In the genomic region with DNA sequence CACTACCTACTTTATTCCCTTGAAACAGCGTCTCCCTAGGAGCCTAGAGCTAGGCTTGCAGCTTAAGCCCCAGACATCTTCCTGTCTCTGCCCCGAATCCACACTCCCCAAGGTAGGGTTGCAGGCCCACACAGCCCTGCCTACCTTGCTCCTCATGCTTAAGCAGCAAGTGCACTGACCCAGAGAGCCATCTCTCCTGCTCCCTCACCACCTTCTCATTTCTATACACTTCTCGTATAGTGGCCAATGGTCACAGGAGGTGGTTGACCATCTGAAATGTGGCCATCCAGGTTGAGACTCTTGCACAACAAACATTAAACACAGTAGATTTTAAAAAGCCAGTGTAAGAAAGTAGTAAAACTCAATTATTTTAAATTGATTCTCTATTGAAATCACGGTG, we compare ENCODE assay signal across 21 mouse cellular contexts.
DNase-seq lines count a peak whose midpoint lies in the region; ATAC-seq lines count a peak whose summit lies in the region.
"Had no signal": no experiment of that assay in that cellular context is flagged by ENCODE, and none has a peak within 500 bp of the region (broad histone marks: within the 10 kb centered on the region; RNA-seq: fewer than 3 reads in every experiment).

No protein-coding gene starts in this region.

- H3K4me1 ChIP-seq in heart, embryonic 11.5 days (ENCODE audit: control insufficient read depth, insufficient read depth, low read length): 0 out of 2 replicates have a peak, but pooled peaks cover 3% of the 10 kb centered on the region
- no peaks in the 10 kb centered on the region for H3K4me1 ChIP-seq in midbrain, embryonic 11.5 days (ENCODE audit: control insufficient read depth, insufficient read depth, low read length)
- no peaks in the 10 kb centered on the region for H3K4me1 ChIP-seq in midbrain, embryonic 13.5 days (replicated peaks)
- H3K4me1 ChIP-seq in neural tube, embryonic 15.5 days: no peaks in the 10 kb centered on the region

- 78% methylated on average over 4 of the region's 4 CpGs for WGBS in heart, embryonic 11.5 days (ENCODE audit: insufficient replicate concordance)
- WGBS in midbrain, embryonic 11.5 days: 87% methylated on average over 4 of the region's 4 CpGs
- 92% methylated on average over 4 of the region's 4 CpGs for WGBS in midbrain, embryonic 13.5 days
- 95% methylated on average over 4 of the region's 4 CpGs for WGBS in neural tube, embryonic 15.5 days

- ATAC-seq in heart, embryonic 11.5 days (replicated peaks; ENCODE audit: insufficient number of reproducible peaks, low FRiP score, low TSS enrichment): no peak
- no peak for ATAC-seq in midbrain, embryonic 11.5 days (ENCODE audit: low FRiP score)
- ATAC-seq in midbrain, embryonic 13.5 days: no peak
- no peak for ATAC-seq in neural tube, embryonic 15.5 days (ENCODE audit: low FRiP score)
- ATAC-seq: activated CD4-positive, CD25-positive, alpha-beta regulatory T cell, adult 4 months; CD4-positive, CD25-positive, alpha-beta regulatory T cell, adult 4 months; Patski had no signal

- H3K9me3 ChIP-seq in heart, embryonic 11.5 days (replicated peaks; ENCODE audit: control insufficient read depth, low read length): no peaks in the 10 kb centered on the region
- no peaks in the 10 kb centered on the region for H3K9me3 ChIP-seq in midbrain, embryonic 11.5 days (ENCODE audit: control insufficient read depth, low read length)
- H3K9me3 ChIP-seq in midbrain, embryonic 13.5 days: no peaks in the 10 kb centered on the region
- H3K9me3 ChIP-seq in neural tube, embryonic 15.5 days (replicated peaks): no peaks in the 10 kb centered on the region
- H3K9me3 ChIP-seq: G1E had no signal

- peak; percentile 79 for DNase-seq in heart, adult 11 months
- peak; percentile 54 for DNase-seq in midbrain, embryonic 11.5 days (ENCODE audit: low spot score, missing footprints)
- peak; percentile 2 for DNase-seq in neural tube, embryonic 10.5 days (ENCODE audit: extremely low spot score, low spot score)
- DNase-seq: adrenal gland, adult 2 months; adrenal gland, adult 8-10 months; adrenal gland, postnatal 10 days; adrenal gland, postnatal 14 days; adrenal gland, postnatal 25 days; adrenal gland, postnatal 36 days; B cell, adult 2 months; cerebellum, adult 11 months; cerebellum, adult 11-12 months; cerebellum, adult 18-20 months had no signal

- H3K36me3 ChIP-seq in heart, embryonic 11.5 days (ENCODE audit: control insufficient read depth, insufficient read depth, low read length): no peaks in the 10 kb centered on the region
- H3K36me3 ChIP-seq in midbrain, embryonic 11.5 days (ENCODE audit: control insufficient read depth, insufficient read depth, low read length): no peaks in the 10 kb centered on the region
- no peaks in the 10 kb centered on the region for H3K36me3 ChIP-seq in midbrain, embryonic 13.5 days
- no peaks in the 10 kb centered on the region for H3K36me3 ChIP-seq in neural tube, embryonic 15.5 days
- H3K36me3 ChIP-seq: G1E had no signal

- H3K4me2 ChIP-seq in heart, embryonic 11.5 days: no peak overlapping the region
- H3K4me2 ChIP-seq in midbrain, embryonic 11.5 days: no peak overlapping the region
- no peak overlapping the region for H3K4me2 ChIP-seq in midbrain, embryonic 13.5 days (replicated peaks)
- no peak overlapping the region for H3K4me2 ChIP-seq in neural tube, embryonic 15.5 days

- no peak overlapping the region for H3K4me3 ChIP-seq in heart, embryonic 11.5 days (ENCODE audit: low read depth, low read length)
- H3K4me3 ChIP-seq in midbrain, embryonic 11.5 days (ENCODE audit: low read depth, low read length): no peak overlapping the region
- no peak overlapping the region for H3K4me3 ChIP-seq in midbrain, embryonic 13.5 days (replicated peaks)
- no peak overlapping the region for H3K4me3 ChIP-seq in neural tube, embryonic 15.5 days (replicated peaks)

- no peaks in the 10 kb centered on the region for H3K27me3 ChIP-seq in heart, embryonic 11.5 days (ENCODE audit: control insufficient read depth, insufficient read depth, low read length)
- no peaks in the 10 kb centered on the region for H3K27me3 ChIP-seq in midbrain, embryonic 11.5 days (ENCODE audit: control insufficient read depth, insufficient read depth, low read length)
- H3K27me3 ChIP-seq in midbrain, embryonic 13.5 days: no peaks in the 10 kb centered on the region
- no peaks in the 10 kb centered on the region for H3K27me3 ChIP-seq in neural tube, embryonic 15.5 days (replicated peaks)
- H3K27me3 ChIP-seq: CH12.LX had no signal

- H3K27ac ChIP-seq in heart, embryonic 11.5 days (ENCODE audit: low read depth, low read length): no peak overlapping the region
- H3K27ac ChIP-seq in midbrain, embryonic 11.5 days (ENCODE audit: low read depth, low read length): no peak overlapping the region
- no peak overlapping the region for H3K27ac ChIP-seq in midbrain, embryonic 13.5 days
- H3K27ac ChIP-seq in neural tube, embryonic 15.5 days (replicated peaks): no peak overlapping the region

- H3K9ac ChIP-seq in heart, embryonic 11.5 days (ENCODE audit: low read depth, low read length): no peak overlapping the region
- H3K9ac ChIP-seq in midbrain, embryonic 11.5 days (ENCODE audit: low read length): no peak overlapping the region
- no peak overlapping the region for H3K9ac ChIP-seq in midbrain, embryonic 13.5 days (replicated peaks)
- no peak overlapping the region for H3K9ac ChIP-seq in neural tube, embryonic 15.5 days (replicated peaks)

Comparison
In these comparisons a context has a peak if more than half of its experiments do, and no peak if none do; other contexts are left out.
1. DNase-seq: peak in every context shown above with its lines; median percentile 79 in heart, adult 11 months; 54 in midbrain, embryonic 11.5 days; 2 in neural tube, embryonic 10.5 days.